Mouse (Mus musculus): ENCODE measurements around the gene Csnk1d. TPM values are rescaled to one million over a fixed set of nuclear protein-coding genes. Genes with fewer than 3 reads are reported as not detected.

The Csnk1d gene
- polyA plus RNA-seq, 1 experiment from 2014 or later = 102 TPM

DNA sequence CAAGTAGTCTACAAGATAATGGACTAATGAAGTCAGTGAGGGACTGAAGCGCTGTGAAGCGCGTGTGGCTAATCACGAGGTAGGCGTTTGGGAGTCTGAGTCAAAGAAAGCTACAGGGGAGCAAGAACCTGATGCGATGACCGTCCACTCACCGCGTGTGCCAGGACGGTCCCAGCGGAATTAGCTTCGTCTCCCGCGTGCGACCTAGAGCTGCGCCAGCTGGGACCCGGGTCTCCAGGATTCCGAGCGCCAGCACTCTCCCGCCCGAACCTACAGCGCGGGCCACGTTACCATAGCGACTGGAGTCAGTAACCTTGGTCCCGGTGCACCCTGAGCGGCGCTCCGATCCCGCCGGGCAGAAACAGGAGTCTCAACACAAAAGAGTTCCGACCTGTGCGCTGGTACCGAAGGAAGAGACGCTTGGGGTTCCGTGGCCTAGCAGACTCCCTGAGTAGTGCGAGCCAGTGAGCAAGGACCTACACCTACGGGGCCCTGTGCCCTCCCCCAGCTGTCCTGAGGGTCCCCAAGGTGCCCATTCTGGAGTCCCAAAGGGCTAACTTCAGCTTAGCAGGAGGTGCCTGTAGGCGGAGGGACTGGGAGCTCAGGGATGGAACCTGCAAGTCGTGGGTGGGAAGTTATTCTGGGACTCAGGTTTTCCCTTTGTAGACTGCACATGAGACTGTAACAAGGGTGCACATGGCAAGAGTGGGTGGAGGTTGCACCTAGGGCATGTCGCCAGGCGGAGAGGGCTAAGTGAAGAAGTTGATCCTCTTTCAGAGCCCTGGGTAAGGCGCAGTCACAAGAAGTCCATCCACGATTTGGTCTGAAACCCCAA, 58.3 kb downstream of the Csnk1d start, which contains the start of gene Ccdc57:
Ccdc57 (minus strand) TSS at position 309 of the 835 bp plus-strand sequence.
- DNase-seq (ENCODE audit: low spot score) = peak; percentile 91
- Histone ChIP-seq H3K4me2 (ENCODE audit: low read length) (peak within 1 kb of the TSS; percentile 87), H3K4me3 (replicated peaks; ENCODE audit: low read depth, low read length) (peak within 1 kb of the TSS; percentile 83), H3K9ac (ENCODE audit: low read depth, low read length) (peak within 1 kb of the TSS; percentile 75), H3K9me3 (replicated peaks; ENCODE audit: low read length) (no peaks in the 10 kb centered on the region), H3K36me3 (ENCODE audit: insufficient read depth, low read length) (no peaks in the 10 kb centered on the region), H3K27ac (no peak within 1 kb of the TSS; the same call in 1 of the 2 replicates), H3K27me3 (ENCODE audit: insufficient read depth, low read length) (no peaks in the 10 kb centered on the region), H3K4me1 (replicated peaks; ENCODE audit: insufficient read depth, low read length) (peaks cover 7% of the 10 kb centered on the region)
- WGBS = 9% methylated on average over 44 of the region's 44 CpGs
- ATAC-seq (replicated peaks; ENCODE audit: low FRiP score, low read depth) = peak; percentile 94
- TF ChIP-seq CTCF (IDR thresholded peaks at IDR 0.05; ENCODE audit: low read depth) = no peak

GRCm38 (mm10) chr11:120931479-120931878, 59.7 kb downstream of the Csnk1d start:
- ATAC-seq (replicated peaks; ENCODE audit: low FRiP score, low read depth) (no peak), DNase-seq (ENCODE audit: low spot score) (no peak)
- Histone ChIP-seq H3K36me3 (ENCODE audit: insufficient read depth, low read length) (no peaks in the 10 kb centered on the region), H3K4me1 (replicated peaks; ENCODE audit: insufficient read depth, low read length) (peaks cover 7% of the 10 kb centered on the region), H3K4me2 (ENCODE audit: low read length) (no peak overlapping the region), H3K9me3 (replicated peaks; ENCODE audit: low read length) (no peaks in the 10 kb centered on the region), H3K4me3 (replicated peaks; ENCODE audit: low read depth, low read length) (no peak overlapping the region), H3K27me3 (ENCODE audit: insufficient read depth, low read length) (no peaks in the 10 kb centered on the region), H3K27ac (no peak overlapping the region), H3K9ac (ENCODE audit: low read depth, low read length) (no peak overlapping the region)
- WGBS = 79% methylated on average over 4 of the region's 4 CpGs
- TF ChIP-seq CTCF (IDR thresholded peaks at IDR 0.05; ENCODE audit: low read depth) = no peak

DNA sequence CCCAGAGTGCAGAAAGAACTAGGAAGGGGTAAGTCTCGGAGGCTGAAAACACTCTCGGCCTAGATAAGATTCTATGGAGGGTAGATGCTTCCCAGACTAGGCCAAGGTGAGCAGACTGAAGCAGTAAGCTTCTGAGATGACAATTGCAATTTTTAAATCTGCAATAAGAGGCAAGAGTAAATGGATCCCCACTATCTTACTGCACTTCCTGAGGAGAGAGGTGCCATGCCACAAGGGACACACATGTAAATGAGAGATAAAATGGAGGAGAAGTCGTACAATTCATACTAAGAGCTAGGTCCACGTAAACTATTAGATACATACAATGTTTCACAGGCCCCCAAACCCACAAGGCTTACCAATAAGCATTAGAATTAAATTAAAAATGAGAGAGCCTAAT, 62.7 kb downstream of the Csnk1d start:
- Histone ChIP-seq H3K4me1 (replicated peaks; ENCODE audit: insufficient read depth, low read length) (peaks cover 7% of the 10 kb centered on the region), H3K9me3 (replicated peaks; ENCODE audit: low read length) (no peaks in the 10 kb centered on the region), H3K9ac (ENCODE audit: low read depth, low read length) (no peak overlapping the region), H3K4me3 (replicated peaks; ENCODE audit: low read depth, low read length) (no peak overlapping the region), H3K36me3 (ENCODE audit: insufficient read depth, low read length) (no peaks in the 10 kb centered on the region), H3K27ac (no peak overlapping the region), H3K4me2 (ENCODE audit: low read length) (no peak overlapping the region), H3K27me3 (ENCODE audit: insufficient read depth, low read length) (no peaks in the 10 kb centered on the region)
- DNase-seq (ENCODE audit: low spot score) (no peak), ATAC-seq (replicated peaks; ENCODE audit: low FRiP score, low read depth) (no peak)
- 89% methylated on average over 4 of the region's 4 CpGs for WGBS
- no peak for TF ChIP-seq CTCF (IDR thresholded peaks at IDR 0.05; ENCODE audit: low read depth)

- ATAC-seq (replicated peaks; ENCODE audit: low FRiP score, low read depth) = no peak
- no peaks in the 10 kb centered on the region for H3K27me3 ChIP-seq (ENCODE audit: insufficient read depth, low read length)
- WGBS = 92% methylated on average over 3 of the region's 3 CpGs
- no peak for DNase-seq (ENCODE audit: low spot score)
- no peaks in the 10 kb centered on the region for H3K9me3 ChIP-seq (replicated peaks; ENCODE audit: low read length)
- no peak for TF ChIP-seq CTCF (IDR thresholded peaks at IDR 0.05; ENCODE audit: low read depth)
- no peak overlapping the region for H3K27ac ChIP-seq
- no peaks in the 10 kb centered on the region for H3K4me1 ChIP-seq (replicated peaks; ENCODE audit: insufficient read depth, low read length)
- H3K4me2 ChIP-seq (ENCODE audit: low read length) = no peak overlapping the region
- H3K36me3 ChIP-seq (ENCODE audit: insufficient read depth, low read length) = peaks cover 12% of the 10 kb centered on the region
- H3K9ac ChIP-seq (ENCODE audit: low read depth, low read length) = no peak overlapping the region
- H3K4me3 ChIP-seq (replicated peaks; ENCODE audit: low read depth, low read length) = no peak overlapping the region
These were observed 68.6 kb downstream of the Csnk1d start for GRCm38 (mm10) chr11:120922528-120922927.

GRCm38 (mm10) chr11:120917756-120918155, 73.4 kb downstream of the Csnk1d start:
- no peak for DNase-seq (ENCODE audit: low spot score)
- H3K9me3 ChIP-seq (replicated peaks; ENCODE audit: low read length) = no peaks in the 10 kb centered on the region
- H3K4me3 ChIP-seq (replicated peaks; ENCODE audit: low read depth, low read length) = no peak overlapping the region
- H3K27me3 ChIP-seq (ENCODE audit: insufficient read depth, low read length) = no peaks in the 10 kb centered on the region
- H3K36me3 ChIP-seq (ENCODE audit: insufficient read depth, low read length) = peaks cover 12% of the 10 kb centered on the region
- no peaks in the 10 kb centered on the region for H3K4me1 ChIP-seq (replicated peaks; ENCODE audit: insufficient read depth, low read length)
- no peak for ATAC-seq (replicated peaks; ENCODE audit: low FRiP score, low read depth)
- H3K4me2 ChIP-seq (ENCODE audit: low read length) = no peak overlapping the region
- no peak for TF ChIP-seq CTCF (IDR thresholded peaks at IDR 0.05; ENCODE audit: low read depth)
- no peak overlapping the region for H3K27ac ChIP-seq
- H3K9ac ChIP-seq (ENCODE audit: low read depth, low read length) = no peak overlapping the region
- WGBS = 95% methylated on average over 5 of the region's 5 CpGs

DNA sequence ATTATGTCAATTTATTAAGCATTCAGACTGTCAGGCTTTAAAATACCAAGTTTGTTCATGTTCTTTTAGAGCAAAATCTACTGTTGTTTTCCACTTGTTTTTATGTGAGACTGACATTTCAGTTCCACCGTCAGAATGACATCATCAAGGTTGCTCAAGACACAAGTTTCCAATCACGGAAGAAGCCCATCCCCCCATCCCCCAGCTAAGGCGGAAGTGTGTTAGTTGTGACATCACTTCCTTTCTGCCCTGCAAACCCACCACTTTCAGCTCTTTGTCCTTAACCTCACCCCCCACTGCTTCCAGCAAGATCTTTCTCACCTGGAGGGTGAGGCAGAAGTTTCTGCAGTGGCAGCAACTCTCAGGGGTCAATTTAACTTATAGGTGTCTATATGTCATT, 74.7 kb downstream of the Csnk1d start:
- H3K9ac ChIP-seq (ENCODE audit: low read depth, low read length) = no peak overlapping the region
- H3K4me2 ChIP-seq (ENCODE audit: low read length) = no peak overlapping the region
- DNase-seq (ENCODE audit: low spot score) (no peak), ATAC-seq (replicated peaks; ENCODE audit: low FRiP score, low read depth) (no peak)
- H3K9me3 ChIP-seq (replicated peaks; ENCODE audit: low read length) = no peaks in the 10 kb centered on the region
- H3K27ac ChIP-seq = no peak overlapping the region
- no peaks in the 10 kb centered on the region for H3K4me1 ChIP-seq (replicated peaks; ENCODE audit: insufficient read depth, low read length)
- H3K27me3 ChIP-seq (ENCODE audit: insufficient read depth, low read length) = no peaks in the 10 kb centered on the region
- TF ChIP-seq CTCF (IDR thresholded peaks at IDR 0.05; ENCODE audit: low read depth) = no peak
- H3K4me3 ChIP-seq (replicated peaks; ENCODE audit: low read depth, low read length) = no peak overlapping the region
- WGBS = 65% methylated on average over 3 of the region's 3 CpGs
- peaks cover 9% of the 10 kb centered on the region for H3K36me3 ChIP-seq (ENCODE audit: insufficient read depth, low read length)
